Mouse (Mus musculus) embryonic facial prominence, embryonic 12.5 days (tissue): ENCODE data around the gene Zbtb17. TPM values are rescaled to one million over a fixed set of nuclear protein-coding genes. Genes with fewer than 3 reads are reported as not detected.
A peak's percentile ranks its signal among the peaks of the same experiment; 100 is the strongest.

Experiments used
- ATAC-seq: fragments of 200-750 bp; cut with Nextera tagmentation; 2 replicates; pipeline ENCODE4 v1.8.0; 2017; ENCODE audit not compliant: insufficient number of reproducible peaks, insufficient read depth, low FRiP score, low TSS enrichment
- H3K27ac ChIP-seq: fragments of 300-500 bp; sonication (generic); 2 replicates; pipeline ENCODE4 v1.5.1; 2016; ENCODE audit warnings: mild to moderate bottlenecking
- H3K27me3 ChIP-seq: fragments of 300-500 bp; sonication (generic); 2 replicates; pipeline ENCODE4 v1.6.1; 2016; ENCODE audit warnings: mild to moderate bottlenecking, moderate library complexity
- H3K36me3 ChIP-seq: fragments of 300-500 bp; sonication (generic); 2 replicates; pipeline ENCODE4 v1.6.1; 2016; ENCODE audit warnings: mild to moderate bottlenecking
- H3K4me1 ChIP-seq: fragments of 300-500 bp; sonication (generic); 2 replicates; pipeline ENCODE4 v1.6.1; 2016
- H3K4me2 ChIP-seq: fragments of 300-500 bp; sonication (generic); replicated peaks from 2 replicates; pipeline ENCODE4 v1.6.1; 2016; ENCODE audit warnings: mild to moderate bottlenecking, moderate library complexity
- H3K4me3 ChIP-seq: fragments of 300-500 bp; sonication (generic); 2 replicates; pipeline ENCODE4 v1.5.1; 2016; ENCODE audit warnings: mild to moderate bottlenecking
- H3K9ac ChIP-seq: fragments of 300-500 bp; sonication (generic); 2 replicates; pipeline ENCODE4 v1.6.1; 2016; ENCODE audit warnings: mild to moderate bottlenecking, moderate library complexity
- H3K9me3 ChIP-seq: fragments of 300-500 bp; sonication (generic); 2 replicates; pipeline ENCODE4 v1.6.1; 2016; ENCODE audit warnings: mild to moderate bottlenecking, moderate library complexity
- WGBS: fragments of 180-500 bp; shearing (Covaris S2); methylation state at CpG from one replicate; pipeline ENCODE4 v1.1.7; 2016; 5-methylcytosine and 5-hydroxymethylcytosine counted together
- polyA plus RNA-seq: library from polyadenylated mRNA; unstranded; fragments of >200 nt; fragmentation: Nextera tagmentation; extraction: Ambion mirVana; gene quantifications from 2 replicates; pipeline ENCODE4 v1.2.1, GENCODE M21; 2016

The Zbtb17 gene
- polyA plus RNA-seq, 1 experiment from 2014 or later = 54.4 TPM

DNA sequence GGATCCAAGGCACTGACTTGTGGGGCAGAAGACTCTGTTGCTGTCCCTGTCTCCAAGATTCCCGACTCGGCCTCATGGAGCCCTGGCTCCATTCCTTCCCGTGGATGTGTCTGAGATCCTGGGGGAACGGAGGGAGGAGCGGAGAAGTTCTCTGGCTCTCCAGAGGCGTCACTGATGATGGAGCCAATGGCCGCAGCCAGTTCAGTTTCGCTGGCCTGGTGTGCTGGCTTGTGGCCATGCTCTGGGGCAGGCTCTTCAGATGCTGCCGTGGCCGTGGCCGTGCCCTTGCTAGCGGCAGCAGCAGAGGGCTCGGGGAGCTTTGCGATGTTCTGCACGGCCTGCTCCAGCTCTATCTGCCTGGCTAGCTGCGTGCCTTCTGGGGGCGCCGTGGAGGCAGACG, 30.0 kb downstream of the Zbtb17 start:
- WGBS = 91% methylated on average over 19 of the region's 19 CpGs
- no peak overlapping the region for H3K4me2 ChIP-seq
- no peak for ATAC-seq
- H3K9ac ChIP-seq = no peak overlapping the region
- H3K4me3 ChIP-seq = no peak overlapping the region
- no peak overlapping the region for H3K27ac ChIP-seq
- H3K27me3 ChIP-seq = no peaks in the 10 kb centered on the region
- peaks cover 100% of the 10 kb centered on the region for H3K36me3 ChIP-seq
- H3K4me1 ChIP-seq = no peaks in the 10 kb centered on the region
- no peaks in the 10 kb centered on the region for H3K9me3 ChIP-seq

DNA sequence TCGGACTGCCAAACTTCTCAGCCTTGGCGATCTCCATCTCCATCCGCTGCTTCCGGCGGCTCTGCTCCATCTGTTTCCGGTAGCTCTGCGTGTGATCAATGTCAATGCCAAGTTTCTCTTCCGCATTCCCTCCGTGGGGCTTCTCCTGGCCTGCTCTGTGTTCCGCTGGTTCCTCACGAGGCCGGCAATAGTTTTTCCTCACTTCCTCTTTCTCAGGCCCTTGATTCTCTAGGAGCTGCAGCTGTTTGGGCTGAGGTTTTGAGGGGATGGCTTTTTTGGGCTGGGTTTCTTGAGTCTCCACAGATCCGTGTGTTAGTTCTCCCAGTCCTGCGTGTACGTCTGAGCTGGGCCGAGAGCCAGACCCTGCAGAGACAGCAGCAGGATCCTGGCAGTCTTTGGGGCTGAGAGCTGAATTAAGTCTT, 33.2 kb downstream of the Zbtb17 start:
- 88% methylated on average over 16 of the region's 16 CpGs for WGBS
- H3K9ac ChIP-seq = no peak overlapping the region
- H3K27me3 ChIP-seq = no peaks in the 10 kb centered on the region
- H3K9me3 ChIP-seq = no peaks in the 10 kb centered on the region
- ATAC-seq = no peak
- H3K4me3 ChIP-seq = no peak overlapping the region
- no peaks in the 10 kb centered on the region for H3K4me1 ChIP-seq
- no peak overlapping the region for H3K27ac ChIP-seq
- H3K36me3 ChIP-seq = peaks cover 96% of the 10 kb centered on the region
- H3K4me2 ChIP-seq = no peak overlapping the region

DNA sequence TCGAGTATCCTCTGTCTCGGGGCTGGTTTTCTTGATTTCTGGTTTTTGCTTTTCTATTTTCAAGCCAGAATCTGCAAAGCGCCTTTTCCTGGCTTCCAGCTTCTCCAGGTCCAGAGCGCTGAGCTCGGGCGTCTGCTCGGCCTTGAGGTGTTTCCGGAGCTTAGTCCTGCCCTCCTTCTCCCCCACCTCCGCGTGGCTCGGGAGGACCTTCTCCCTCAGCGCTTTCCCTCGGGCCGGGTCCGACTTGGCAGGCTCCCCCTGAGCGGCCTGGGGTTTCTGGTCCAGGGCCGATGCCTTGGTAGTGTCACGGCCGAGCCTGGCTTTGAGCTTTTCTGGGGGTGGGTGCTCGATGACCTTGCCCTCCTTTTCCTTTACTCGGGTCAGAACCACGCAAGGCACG, 33.8 kb downstream of the Zbtb17 start:
- H3K27me3 ChIP-seq = no peaks in the 10 kb centered on the region
- no peak overlapping the region for H3K9ac ChIP-seq
- ATAC-seq = no peak
- H3K27ac ChIP-seq = 0 out of 2 replicates have a peak overlapping the region, but pooled peaks have one; percentile 14
- H3K4me3 ChIP-seq = no peak overlapping the region
- peaks cover 96% of the 10 kb centered on the region for H3K36me3 ChIP-seq
- 89% methylated on average over 23 of the region's 23 CpGs for WGBS
- H3K9me3 ChIP-seq = no peaks in the 10 kb centered on the region
- H3K4me2 ChIP-seq = no peak overlapping the region
- H3K4me1 ChIP-seq = no peaks in the 10 kb centered on the region

DNA sequence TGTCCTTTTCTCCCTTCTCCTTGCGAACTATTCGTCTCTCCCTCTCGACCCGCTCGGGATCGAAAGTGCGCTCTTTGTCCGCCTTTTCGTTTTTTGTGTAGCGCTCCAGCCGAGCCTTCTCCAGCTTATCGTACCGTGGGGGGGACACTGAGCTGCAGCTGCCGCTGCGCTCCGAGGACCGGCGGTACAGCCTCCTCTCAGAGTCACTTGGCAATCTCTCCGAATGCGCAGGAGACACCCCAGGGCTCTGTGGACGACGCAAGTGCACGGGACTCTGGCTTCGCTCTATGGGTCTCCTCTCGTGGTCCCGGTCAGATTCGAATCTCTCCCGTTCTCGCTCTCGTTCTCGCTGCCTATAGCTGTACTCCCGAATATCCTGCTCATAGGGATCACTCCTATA, 34.3 kb downstream of the Zbtb17 start:
- H3K4me2 ChIP-seq = no peak overlapping the region
- ATAC-seq = no peak
- H3K27me3 ChIP-seq = no peaks in the 10 kb centered on the region
- no peak overlapping the region for H3K4me3 ChIP-seq
- no peak overlapping the region for H3K9ac ChIP-seq
- peaks cover 95% of the 10 kb centered on the region for H3K36me3 ChIP-seq
- H3K27ac ChIP-seq = no peak overlapping the region
- WGBS = 95% methylated on average over 32 of the region's 32 CpGs
- H3K4me1 ChIP-seq = no peaks in the 10 kb centered on the region
- H3K9me3 ChIP-seq = no peaks in the 10 kb centered on the region

- 93% methylated on average over 8 of the region's 8 CpGs for WGBS
- no peak overlapping the region for H3K4me2 ChIP-seq
- no peak overlapping the region for H3K4me3 ChIP-seq
- no peaks in the 10 kb centered on the region for H3K4me1 ChIP-seq
- no peak for ATAC-seq
- no peak overlapping the region for H3K27ac ChIP-seq
- H3K9ac ChIP-seq = no peak overlapping the region
- H3K36me3 ChIP-seq = peaks cover 95% of the 10 kb centered on the region
- H3K9me3 ChIP-seq = no peaks in the 10 kb centered on the region
- H3K27me3 ChIP-seq = no peaks in the 10 kb centered on the region
Measured at GRCm38 (mm10) chr4:141479411-141479810, 35.0 kb downstream of the Zbtb17 start.

DNA sequence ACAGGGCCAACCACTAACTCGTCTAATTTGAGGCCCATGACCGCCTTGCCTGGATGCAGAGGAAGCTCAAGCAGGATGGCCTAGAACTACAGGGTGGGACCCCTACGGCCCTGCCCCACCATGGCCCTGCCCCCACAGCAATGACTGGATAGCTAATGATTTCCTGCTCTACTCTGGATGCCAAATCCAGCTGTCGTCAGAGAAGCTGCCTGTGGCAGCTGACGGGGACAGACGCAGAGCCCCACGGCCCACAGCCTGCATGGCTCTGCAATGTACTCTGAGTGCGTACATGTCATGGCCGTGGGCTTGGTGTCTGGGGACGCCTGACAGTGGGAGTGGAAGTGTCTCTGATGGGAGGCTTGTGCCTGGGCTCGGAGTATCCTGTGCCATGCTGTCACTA, 39.6 kb downstream of the Zbtb17 start:
- Histone ChIP-seq H3K4me2 (no peak overlapping the region), H3K9me3 (no peaks in the 10 kb centered on the region), H3K4me1 (no peaks in the 10 kb centered on the region), H3K36me3 (peaks cover 92% of the 10 kb centered on the region), H3K9ac (no peak overlapping the region), H3K4me3 (no peak overlapping the region), H3K27ac (no peak overlapping the region), H3K27me3 (no peaks in the 10 kb centered on the region)
- no peak for ATAC-seq
- 71% methylated on average over 11 of the region's 11 CpGs for WGBS

GRCm38 (mm10) chr4:141487581-141487980, 43.1 kb downstream of the Zbtb17 start:
- Histone ChIP-seq H3K9me3 (no peaks in the 10 kb centered on the region), H3K4me3 (no peak overlapping the region), H3K36me3 (peaks cover 96% of the 10 kb centered on the region), H3K27ac (no peak overlapping the region), H3K27me3 (no peaks in the 10 kb centered on the region), H3K4me2 (no peak overlapping the region), H3K9ac (no peak overlapping the region), H3K4me1 (no peaks in the 10 kb centered on the region)
- 95% methylated on average over 11 of the region's 11 CpGs for WGBS
- ATAC-seq = no peak

DNA sequence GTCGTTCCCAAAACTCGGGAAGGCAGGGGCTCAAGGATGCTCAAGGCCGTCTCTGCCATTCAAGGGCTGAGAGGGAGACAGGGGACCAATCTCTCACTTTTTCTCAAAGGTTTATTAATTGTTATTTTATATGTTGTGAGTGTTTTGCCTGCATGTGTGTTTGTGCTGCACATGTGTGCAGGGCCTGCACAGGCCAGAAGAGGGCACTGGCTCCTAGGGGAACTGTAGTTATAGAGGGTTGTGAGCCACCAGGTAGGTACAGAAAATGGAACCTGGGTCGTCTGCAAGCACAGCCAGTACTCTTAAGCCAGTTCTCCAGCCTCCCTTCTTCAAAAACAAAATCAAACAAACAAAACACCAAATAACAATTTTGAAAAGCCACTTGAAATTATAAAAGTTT, 44.2 kb downstream of the Zbtb17 start:
- Histone ChIP-seq H3K27ac (no peak overlapping the region), H3K4me3 (no peak overlapping the region), H3K4me1 (no peaks in the 10 kb centered on the region), H3K36me3 (peaks cover 97% of the 10 kb centered on the region), H3K4me2 (no peak overlapping the region), H3K9ac (no peak overlapping the region), H3K27me3 (no peaks in the 10 kb centered on the region), H3K9me3 (no peaks in the 10 kb centered on the region)
- WGBS = 86% methylated on average over 4 of the region's 4 CpGs
- ATAC-seq = no peak

- peak overlapping the region; percentile 52; the same call in 1 of the 2 replicates for H3K27ac ChIP-seq
- H3K4me2 ChIP-seq = no peak overlapping the region
- WGBS = 45% methylated on average over 4 of the region's 4 CpGs
- 0 out of 2 replicates have a peak, but pooled peaks cover 4% of the 10 kb centered on the region for H3K36me3 ChIP-seq
- no peak overlapping the region for H3K9ac ChIP-seq
- H3K4me3 ChIP-seq = no peak overlapping the region
- peaks cover 15% of the 10 kb centered on the region for H3K4me1 ChIP-seq
- no peaks in the 10 kb centered on the region for H3K27me3 ChIP-seq
- H3K9me3 ChIP-seq = no peaks in the 10 kb centered on the region
- no peak for ATAC-seq
Measured at GRCm38 (mm10) chr4:141500637-141501036, 56.2 kb downstream of the Zbtb17 start.

DNA sequence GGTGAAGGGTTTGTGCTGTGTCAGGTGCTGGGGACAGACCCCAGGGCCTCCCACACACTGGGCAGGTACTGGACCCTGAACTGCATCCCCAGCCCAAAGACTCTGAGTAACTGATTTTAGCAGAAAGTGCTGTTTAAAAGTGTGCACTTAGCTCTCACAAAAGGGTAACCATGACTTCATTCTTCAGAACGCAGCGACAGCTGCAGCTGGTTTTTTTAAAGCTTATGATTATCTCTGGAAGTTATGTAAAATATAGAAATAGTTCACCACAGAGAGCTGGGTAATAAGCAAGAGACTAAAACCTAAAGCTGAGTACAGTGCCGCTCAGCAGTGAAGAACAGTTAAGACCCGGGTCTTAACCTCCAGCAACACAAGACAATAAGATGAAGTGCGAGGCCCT, 56.6 kb downstream of the Zbtb17 start:
- Histone ChIP-seq H3K27me3 (no peaks in the 10 kb centered on the region), H3K27ac (peak overlapping the region; percentile 52; the same call in 1 of the 2 replicates), H3K9ac (no peak overlapping the region), H3K4me3 (no peak overlapping the region), H3K4me1 (peaks cover 15% of the 10 kb centered on the region), H3K36me3 (0 out of 2 replicates have a peak, but pooled peaks cover 4% of the 10 kb centered on the region), H3K9me3 (no peaks in the 10 kb centered on the region), H3K4me2 (no peak overlapping the region)
- 63% methylated on average over 5 of the region's 5 CpGs for WGBS
- no peak for ATAC-seq

DNA sequence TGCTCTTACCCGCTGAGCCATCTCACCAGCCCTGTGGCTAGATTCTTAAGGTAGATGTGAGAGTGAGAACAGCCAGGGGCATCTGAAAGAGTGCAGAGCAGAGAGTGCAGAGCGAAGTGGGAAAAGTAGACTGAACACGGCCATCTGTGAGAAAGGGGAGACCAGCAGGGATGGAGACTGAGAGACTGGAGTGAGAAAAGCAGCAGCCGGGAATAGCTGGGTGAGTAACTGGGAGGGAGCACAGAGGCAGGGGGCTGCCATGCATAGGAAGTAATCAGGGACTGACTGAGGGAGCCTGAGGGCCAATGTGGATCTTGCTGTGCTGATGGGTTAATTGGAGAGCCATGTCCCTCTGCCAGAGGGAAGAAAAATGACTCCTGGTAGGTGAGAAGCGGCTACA, 58.3 kb downstream of the Zbtb17 start:
- Histone ChIP-seq H3K4me3 (no peak overlapping the region), H3K4me1 (peaks cover 23% of the 10 kb centered on the region), H3K27ac (no peak overlapping the region), H3K9ac (no peak overlapping the region), H3K27me3 (no peaks in the 10 kb centered on the region), H3K9me3 (no peaks in the 10 kb centered on the region), H3K4me2 (no peak overlapping the region), H3K36me3 (no peaks in the 10 kb centered on the region)
- WGBS = 51% methylated on average over 5 of the region's 5 CpGs
- no peak for ATAC-seq

GRCm38 (mm10) chr4:141504471-141504870, 60.0 kb downstream of the Zbtb17 start:
- H3K27me3 ChIP-seq = no peaks in the 10 kb centered on the region
- peaks cover 23% of the 10 kb centered on the region for H3K4me1 ChIP-seq
- H3K4me3 ChIP-seq = no peak overlapping the region
- ATAC-seq = no peak
- no peak overlapping the region for H3K4me2 ChIP-seq
- H3K9me3 ChIP-seq = no peaks in the 10 kb centered on the region
- 92% methylated on average over 4 of the region's 4 CpGs for WGBS
- no peak overlapping the region for H3K27ac ChIP-seq
- no peak overlapping the region for H3K9ac ChIP-seq
- no peaks in the 10 kb centered on the region for H3K36me3 ChIP-seq

DNA sequence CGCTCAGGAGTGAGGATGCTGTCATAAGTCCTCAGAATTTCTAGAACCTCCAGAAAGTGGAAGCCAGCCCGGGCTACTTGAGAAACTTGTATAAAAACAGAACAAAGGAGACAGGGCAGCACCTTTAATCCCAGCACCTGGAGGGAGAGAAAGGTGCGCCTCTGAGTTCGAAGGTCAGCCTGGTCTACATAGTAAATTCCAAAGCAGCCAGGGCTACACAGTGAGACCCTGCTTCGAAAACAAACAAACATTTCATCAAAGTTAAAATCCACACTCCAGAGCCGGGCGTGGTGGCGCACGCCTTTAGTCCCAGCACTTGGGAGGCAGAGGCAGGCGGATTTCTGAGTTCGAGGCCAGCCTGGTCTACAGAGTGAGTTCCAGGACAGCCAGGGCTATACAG, 61.4 kb downstream of the Zbtb17 start:
- Histone ChIP-seq H3K4me3 (no peak overlapping the region), H3K9ac (no peak overlapping the region), H3K36me3 (no peaks in the 10 kb centered on the region; the same call in 1 of the 2 replicates), H3K4me1 (peaks cover 18% of the 10 kb centered on the region), H3K9me3 (no peaks in the 10 kb centered on the region), H3K27ac (no peak overlapping the region), H3K4me2 (no peak overlapping the region), H3K27me3 (no peaks in the 10 kb centered on the region)
- no peak for ATAC-seq
- 93% methylated on average over 11 of the region's 11 CpGs for WGBS
